Mouse (Mus musculus) hindbrain, postnatal 0 days (tissue): ENCODE results near the gene Casp7. TPM values are rescaled to one million over a fixed set of nuclear protein-coding genes. Genes with fewer than 3 reads are reported as not detected.

ENCODE experiments used
- ATAC-seq: fragments of 200-750 bp; cut with Nextera tagmentation; 2 replicates; pipeline ENCODE4 v1.8.0; 2017; ENCODE audit warnings: mild to moderate bottlenecking, moderate TSS enrichment, moderate library complexity
- DNase-seq: peaks from one replicate; pipeline ENCODE4 v3.0.0-alpha.2; 2015; ENCODE audit warnings: low spot score
- H3K27ac ChIP-seq: fragments of 300-500 bp; sonication (generic); 2 replicates; pipeline ENCODE4 v1.5.1; 2014; ENCODE audit warnings: mild to moderate bottlenecking
- H3K27me3 ChIP-seq: fragments of 300-500 bp; sonication (generic); 2 replicates; pipeline ENCODE4 v1.6.1; 2014; ENCODE audit warnings: low read length, mixed read lengths; ENCODE audit not compliant: insufficient read depth
- H3K36me3 ChIP-seq: fragments of 300-500 bp; sonication (generic); 2 replicates; pipeline ENCODE4 v1.6.1; 2014; ENCODE audit warnings: low read length, mixed read lengths; ENCODE audit not compliant: insufficient read depth
- H3K4me1 ChIP-seq: fragments of 300-500 bp; sonication (generic); 2 replicates; pipeline ENCODE4 v1.6.1; 2014; ENCODE audit warnings: antibody characterized with exemption, low read length, mixed read lengths; ENCODE audit not compliant: insufficient read depth
- H3K4me2 ChIP-seq: fragments of 300-500 bp; sonication (generic); 2 replicates; pipeline ENCODE4 v1.6.1; 2014; ENCODE audit warnings: low read depth, mild to moderate bottlenecking, low read length, moderate library complexity, mixed read lengths
- H3K4me3 ChIP-seq: fragments of 300-500 bp; sonication (generic); 2 replicates; pipeline ENCODE4 v1.5.1; 2014; ENCODE audit warnings: low read length
- H3K9ac ChIP-seq: fragments of 300-500 bp; sonication (generic); replicated peaks from 2 replicates; pipeline ENCODE4 v1.6.1; 2014; ENCODE audit warnings: mild to moderate bottlenecking, low read length, moderate library complexity, mixed read lengths
- H3K9me3 ChIP-seq: fragments of 300-500 bp; sonication (generic); 2 replicates; pipeline ENCODE4 v1.6.1; 2016; ENCODE audit warnings: low read length, mixed read lengths
- CTCF ChIP-seq: IDR thresholded peaks from 2 replicates; pipeline ENCODE4 v1.5.1; 2016; ENCODE audit warnings: antibody characterized with exemption, control low read depth, low read depth
- WGBS: fragments of 180-500 bp; shearing (Covaris S2); extraction: QIAGEN DNeasy Blood & Tissue Kit; methylation state at CpG from one replicate; pipeline ENCODE4 v1.1.7; 2014; 5-methylcytosine and 5-hydroxymethylcytosine counted together
- polyA plus RNA-seq: library from polyadenylated mRNA; unstranded; fragments of >200 nt; fragmentation: Nextera tagmentation; extraction: Ambion mirVana; gene quantifications from 2 replicates; pipeline ENCODE4 v1.2.1, GENCODE M21; 2015
- total RNA-seq: library from RNA; depleted of rRNA; stranded (reverse); fragments of >200 nt; gene quantifications from 2 replicates; pipeline ENCODE4 v1.2.3, GENCODE M21; 2014

Casp7 gene
- total and polyA plus RNA-seq, 2 experiments from 2014 or later = 17.6 to 28.1 TPM

DNA sequence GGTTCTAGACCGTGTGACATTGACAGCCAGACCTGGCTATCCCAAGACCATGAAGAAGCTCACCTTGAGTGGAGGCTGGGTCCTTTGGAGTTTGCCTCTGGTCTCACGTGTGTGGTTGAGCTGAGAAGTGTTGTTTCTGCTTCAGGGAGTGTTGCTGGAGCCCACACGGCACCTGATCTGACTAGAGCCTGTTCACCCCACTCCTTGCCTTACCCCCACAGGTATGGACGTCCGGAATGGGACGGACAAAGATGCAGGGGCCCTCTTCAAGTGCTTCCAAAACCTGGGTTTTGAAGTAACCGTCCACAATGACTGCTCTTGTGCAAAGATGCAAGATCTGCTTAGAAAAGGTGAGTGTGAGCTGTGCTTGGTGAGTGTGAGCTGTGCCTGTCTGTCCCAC lies 36.7 kb downstream of the Casp7 start:
- Histone ChIP-seq H3K27me3 (no peaks in the 10 kb centered on the region), H3K9ac (no peak overlapping the region), H3K9me3 (no peaks in the 10 kb centered on the region), H3K4me3 (no peak overlapping the region), H3K27ac (no peak overlapping the region), H3K4me1 (no peaks in the 10 kb centered on the region), H3K36me3 (no peaks in the 10 kb centered on the region), H3K4me2 (no peak overlapping the region)
- no peak for TF ChIP-seq CTCF
- 91% methylated on average over 7 of the region's 7 CpGs for WGBS
- no peak for ATAC-seq
- DNase-seq = no peak

DNA sequence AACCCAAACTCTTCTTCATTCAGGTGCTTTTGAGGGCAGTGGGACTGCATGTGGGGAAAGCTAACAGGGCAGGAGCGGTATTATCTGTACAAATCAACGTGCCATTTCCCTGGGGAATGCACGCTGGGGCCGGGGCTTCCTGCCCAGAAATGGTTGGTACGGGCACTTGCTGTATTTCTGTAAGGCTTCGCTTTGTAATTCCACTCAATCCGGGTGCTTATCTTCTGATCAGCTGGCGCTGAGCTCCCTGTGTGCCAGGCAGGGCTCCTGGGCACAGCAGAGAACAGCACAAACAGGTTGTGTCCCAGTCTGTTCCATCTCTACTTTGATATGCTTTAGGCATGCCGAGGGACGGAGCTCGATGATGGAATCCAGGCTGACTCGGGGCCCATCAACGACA lies 39.5 kb downstream of the Casp7 start:
- WGBS = 76% methylated on average over 13 of the region's 13 CpGs
- Histone ChIP-seq H3K36me3 (0 out of 2 replicates have a peak, but pooled peaks cover 3% of the 10 kb centered on the region), H3K4me1 (no peaks in the 10 kb centered on the region), H3K4me2 (no peak overlapping the region), H3K9ac (no peak overlapping the region), H3K9me3 (no peaks in the 10 kb centered on the region), H3K4me3 (no peak overlapping the region), H3K27me3 (no peaks in the 10 kb centered on the region), H3K27ac (no peak overlapping the region)
- TF ChIP-seq CTCF = no peak
- ATAC-seq (no peak), DNase-seq (no peak)

DNA sequence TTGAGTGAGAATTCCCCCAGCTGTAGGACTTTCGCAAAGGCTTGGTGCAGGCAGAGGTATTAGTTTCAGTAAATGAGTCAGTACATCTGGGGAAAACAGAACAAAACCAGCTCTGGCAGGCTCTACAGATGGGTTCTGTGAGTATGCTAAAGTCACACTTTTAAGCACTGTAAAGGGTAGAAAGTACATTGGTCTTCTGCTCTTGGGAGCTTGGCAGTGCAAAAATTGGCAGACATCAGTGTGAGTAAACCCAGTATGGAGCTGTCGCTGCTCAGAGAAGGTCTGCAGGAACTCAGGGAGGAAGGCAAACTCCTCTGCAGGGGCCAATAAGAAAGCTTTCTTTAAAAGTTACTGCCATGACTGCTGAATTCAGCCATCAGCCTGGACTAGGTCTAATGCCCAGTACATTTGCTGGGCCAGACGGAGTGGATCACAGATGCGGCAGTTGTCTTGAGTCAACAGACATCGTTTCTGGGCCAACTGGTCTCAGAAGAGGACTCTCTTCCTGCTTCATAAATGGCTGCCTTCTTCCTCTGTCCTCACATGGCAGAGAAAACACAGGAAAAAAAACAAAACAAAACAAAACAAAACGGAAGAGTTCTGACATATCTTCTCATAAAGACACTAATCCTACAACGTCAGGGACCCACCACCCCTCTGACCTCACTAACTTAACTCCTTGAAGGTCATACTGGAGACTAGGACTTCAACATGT lies 41.6 kb downstream of the Casp7 start:
- ATAC-seq (no peak), DNase-seq (no peak)
- no peaks in the 10 kb centered on the region for H3K9me3 ChIP-seq
- 0 out of 2 replicates have a peak, but pooled peaks cover 3% of the 10 kb centered on the region for H3K36me3 ChIP-seq
- H3K4me1 ChIP-seq = no peaks in the 10 kb centered on the region
- H3K27ac ChIP-seq = no peak overlapping the region
- H3K27me3 ChIP-seq = no peaks in the 10 kb centered on the region
- no peak overlapping the region for H3K4me2 ChIP-seq
- H3K4me3 ChIP-seq = no peak overlapping the region
- TF ChIP-seq CTCF = no peak
- no peak overlapping the region for H3K9ac ChIP-seq
- WGBS = 74% methylated on average over 7 of the region's 7 CpGs

DNA sequence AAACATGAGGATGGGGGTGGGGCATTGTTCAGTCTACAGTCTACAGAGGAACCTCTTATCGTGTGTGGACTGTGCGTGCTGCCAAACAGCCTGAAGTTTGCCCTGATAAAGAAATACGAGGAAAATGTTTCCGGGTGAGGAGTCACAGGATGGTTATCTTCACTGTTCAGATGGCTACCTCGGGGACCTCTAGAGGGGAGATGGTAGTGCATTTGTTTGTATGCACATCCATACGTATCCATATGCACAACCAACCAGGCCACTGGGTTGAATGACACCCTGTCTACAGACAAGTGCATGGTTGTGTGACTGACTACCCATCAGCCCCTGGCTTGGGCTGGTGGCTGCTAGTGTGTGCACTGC lies 42.1 kb downstream of the Casp7 start:
- H3K27me3 ChIP-seq = no peaks in the 10 kb centered on the region
- ATAC-seq = no peak
- no peak overlapping the region for H3K27ac ChIP-seq
- WGBS = 90% methylated on average over 6 of the region's 6 CpGs
- H3K4me1 ChIP-seq = no peaks in the 10 kb centered on the region
- no peak for TF ChIP-seq CTCF
- H3K36me3 ChIP-seq = 0 out of 2 replicates have a peak, but pooled peaks cover 3% of the 10 kb centered on the region
- no peak overlapping the region for H3K4me3 ChIP-seq
- H3K4me2 ChIP-seq = no peak overlapping the region
- DNase-seq = no peak
- H3K9me3 ChIP-seq = no peaks in the 10 kb centered on the region
- no peak overlapping the region for H3K9ac ChIP-seq

DNA sequence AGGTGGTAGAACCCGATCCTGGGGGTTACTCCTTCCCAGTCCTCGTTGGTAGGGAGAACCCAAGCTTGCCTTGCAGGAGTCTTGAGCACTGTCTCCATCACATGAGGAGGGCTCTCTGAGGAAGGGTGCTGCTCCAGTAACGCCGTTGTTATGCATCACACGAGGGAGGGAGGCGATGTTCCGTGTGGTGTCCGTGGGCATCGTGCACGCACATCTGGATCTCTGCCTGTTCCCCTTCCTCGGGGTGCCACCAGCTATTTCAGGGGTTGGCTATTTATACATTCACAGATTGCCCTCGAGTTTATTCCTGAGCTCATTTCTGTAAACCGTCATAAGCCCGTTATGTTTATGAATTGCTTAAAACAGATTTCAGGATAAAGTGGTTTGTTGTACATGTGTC lies 46.5 kb downstream of the Casp7 start:
- no peaks in the 10 kb centered on the region for H3K27me3 ChIP-seq
- no peak for TF ChIP-seq CTCF
- H3K4me2 ChIP-seq = no peak overlapping the region
- H3K27ac ChIP-seq = no peak overlapping the region
- DNase-seq (no peak), ATAC-seq (no peak)
- 0 out of 2 replicates have a peak, but pooled peaks cover 3% of the 10 kb centered on the region for H3K36me3 ChIP-seq
- WGBS = 76% methylated on average over 14 of the region's 14 CpGs
- no peaks in the 10 kb centered on the region for H3K4me1 ChIP-seq
- no peak overlapping the region for H3K4me3 ChIP-seq
- H3K9ac ChIP-seq = no peak overlapping the region
- no peaks in the 10 kb centered on the region for H3K9me3 ChIP-seq

DNA sequence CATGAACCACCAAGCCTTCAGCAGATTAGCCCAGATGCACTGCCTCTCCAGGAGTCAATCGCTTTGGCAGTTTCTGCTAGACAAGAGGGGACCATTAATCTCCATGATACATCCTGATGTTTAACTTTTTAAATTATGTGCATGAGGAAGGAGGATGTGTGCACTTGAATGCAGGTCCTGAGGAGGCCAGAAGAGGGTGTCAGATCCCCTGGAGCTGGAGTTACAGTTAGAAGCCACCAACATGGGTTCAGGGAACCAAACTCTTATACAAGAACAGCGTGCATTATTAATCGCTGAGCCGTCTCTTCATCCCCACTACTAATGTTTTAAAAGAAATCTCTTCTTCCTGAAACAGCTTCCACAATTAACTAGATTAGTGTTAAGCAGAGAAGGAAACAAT lies 51.9 kb downstream of the Casp7 start:
- H3K27ac ChIP-seq = no peak overlapping the region
- no peaks in the 10 kb centered on the region for H3K36me3 ChIP-seq
- 97% methylated on average over 4 of the region's 4 CpGs for WGBS
- H3K9me3 ChIP-seq = no peaks in the 10 kb centered on the region
- no peaks in the 10 kb centered on the region for H3K4me1 ChIP-seq
- ATAC-seq (no peak), DNase-seq (no peak)
- no peak overlapping the region for H3K4me2 ChIP-seq
- no peaks in the 10 kb centered on the region for H3K27me3 ChIP-seq
- H3K9ac ChIP-seq = no peak overlapping the region
- no peak overlapping the region for H3K4me3 ChIP-seq
- TF ChIP-seq CTCF = no peak

DNA sequence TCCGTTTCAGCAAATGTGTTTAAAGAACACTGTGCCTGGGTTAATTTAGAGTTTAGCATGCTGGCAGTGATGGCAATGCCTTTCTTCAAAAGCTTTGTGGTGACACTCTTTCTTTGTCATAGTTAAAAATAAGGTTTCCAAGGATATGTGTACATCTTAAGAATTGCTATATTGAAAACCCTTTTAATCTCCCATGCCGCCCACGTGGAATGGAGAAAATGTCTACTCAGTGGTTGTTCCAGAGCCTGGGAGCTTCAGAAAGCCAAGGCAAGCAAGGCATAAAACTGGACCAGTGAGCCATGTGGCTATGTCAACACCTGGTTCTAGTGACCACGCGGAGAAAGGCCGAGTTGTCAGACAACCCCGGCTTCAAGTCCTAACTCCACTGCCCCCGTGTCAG lies 52.6 kb downstream of the Casp7 start:
- Histone ChIP-seq H3K9me3 (no peaks in the 10 kb centered on the region), H3K4me2 (no peak overlapping the region), H3K4me3 (no peak overlapping the region), H3K36me3 (no peaks in the 10 kb centered on the region), H3K27ac (no peak overlapping the region), H3K27me3 (no peaks in the 10 kb centered on the region), H3K4me1 (no peaks in the 10 kb centered on the region), H3K9ac (no peak overlapping the region)
- DNase-seq = no peak
- ATAC-seq = no peak
- no peak for TF ChIP-seq CTCF
- WGBS = 92% methylated on average over 8 of the region's 8 CpGs
